Mouse (Mus musculus) kidney, embryonic 16.5 days (tissue): Measurements from ENCODE around the gene Ndc1. TPM values are rescaled to one million over a fixed set of nuclear protein-coding genes. Genes with fewer than 3 reads are reported as not detected.
A peak's percentile ranks its signal among the peaks of the same experiment; 100 is the strongest.

ENCODE experiments used
- ATAC-seq: fragments of 200-750 bp; cut with Nextera tagmentation; 2 replicates; pipeline ENCODE4 v1.8.0; 2017; ENCODE audit warnings: moderate TSS enrichment; ENCODE audit not compliant: low FRiP score, low TSS enrichment
- H3K27ac ChIP-seq: fragments of 300-500 bp; sonication (generic); 2 replicates; pipeline ENCODE4 v1.5.1; 2014; ENCODE audit warnings: low read length
- H3K27me3 ChIP-seq: fragments of 300-500 bp; sonication (generic); 2 replicates; pipeline ENCODE4 v1.6.1; 2014; ENCODE audit warnings: low read length, control low read depth, mixed read lengths; ENCODE audit not compliant: insufficient read depth
- H3K36me3 ChIP-seq: fragments of 300-500 bp; sonication (generic); 2 replicates; pipeline ENCODE4 v1.6.1; 2014; ENCODE audit warnings: low read length, control low read depth, mixed read lengths; ENCODE audit not compliant: insufficient read depth
- H3K4me1 ChIP-seq: fragments of 300-500 bp; sonication (generic); 2 replicates; pipeline ENCODE4 v1.6.1; 2014; ENCODE audit warnings: low read length, control low read depth, mixed read lengths; ENCODE audit not compliant: insufficient read depth
- H3K4me2 ChIP-seq: fragments of 300-500 bp; sonication (generic); replicated peaks from 2 replicates; pipeline ENCODE4 v1.6.1; 2014; ENCODE audit warnings: low read depth, low read length
- H3K4me3 ChIP-seq: fragments of 300-500 bp; sonication (generic); 2 replicates; pipeline ENCODE4 v1.5.1; 2014; ENCODE audit warnings: mild to moderate bottlenecking, low read length
- H3K9ac ChIP-seq: fragments of 300-500 bp; sonication (generic); replicated peaks from 2 replicates; pipeline ENCODE4 v1.6.1; 2014; ENCODE audit warnings: low read length
- H3K9me3 ChIP-seq: fragments of 300-500 bp; sonication (generic); 2 replicates; pipeline ENCODE4 v1.6.1; 2016; ENCODE audit warnings: low read length, control low read depth
- WGBS: fragments of 180-500 bp; shearing (Covaris S2); extraction: QIAGEN DNeasy Blood & Tissue Kit; methylation state at CpG from one replicate; pipeline ENCODE4 v1.1.7; 2014; 5-methylcytosine and 5-hydroxymethylcytosine counted together
- polyA plus RNA-seq: library from polyadenylated mRNA; unstranded; fragments of >200 nt; fragmentation: Nextera tagmentation; extraction: Ambion mirVana; gene quantifications from 2 replicates; pipeline ENCODE4 v1.2.1, GENCODE M21; 2015

Ndc1 gene
- polyA plus RNA-seq, 1 experiment from 2014 or later = 36.5 TPM

DNA sequence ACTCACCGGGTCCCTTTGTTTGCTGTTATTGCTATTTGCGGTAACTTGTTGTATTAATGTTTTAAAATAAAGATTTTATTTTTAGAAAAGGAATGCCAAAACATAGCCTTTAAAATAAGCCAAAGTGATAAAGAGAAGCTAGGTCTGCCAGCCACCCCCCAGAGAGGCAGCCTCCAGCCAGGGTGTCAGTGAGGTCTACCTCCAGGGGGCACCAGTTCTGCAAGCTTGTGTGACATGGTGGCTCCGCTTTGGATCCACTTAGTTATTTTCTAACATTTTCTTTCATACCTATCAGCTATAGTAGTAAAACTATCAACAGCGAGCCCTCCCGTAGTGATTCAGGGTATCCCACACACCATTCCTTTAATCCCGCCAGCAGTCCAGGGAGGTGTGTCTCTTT lies 80.9 kb downstream of the Ndc1 start:
- 71% methylated on average over 6 of the region's 6 CpGs for WGBS

GRCm38 (mm10) chr4:107449519-107449918 lies 81.9 kb downstream of the Ndc1 start:
- Histone ChIP-seq H3K36me3 (no peaks in the 10 kb centered on the region), H3K27ac (no peak overlapping the region), H3K4me2 (no peak overlapping the region), H3K9ac (no peak overlapping the region), H3K27me3 (peaks cover 13% of the 10 kb centered on the region; the same call in 1 of the 2 replicates), H3K4me1 (peaks cover 4% of the 10 kb centered on the region; the same call in 1 of the 2 replicates), H3K9me3 (0 out of 2 replicates have a peak, but pooled peaks cover 3% of the 10 kb centered on the region), H3K4me3 (no peak overlapping the region)
- WGBS = 75% methylated on average over 13 of the region's 13 CpGs
- no peak for ATAC-seq

More for the DNA sequence above, 80.9 kb downstream of the Ndc1 start:
- Histone ChIP-seq H3K27me3 (peaks cover 13% of the 10 kb centered on the region; the same call in 1 of the 2 replicates), H3K9me3 (0 out of 2 replicates have a peak, but pooled peaks cover 3% of the 10 kb centered on the region), H3K9ac (no peak overlapping the region), H3K27ac (no peak overlapping the region), H3K4me1 (peaks cover 6% of the 10 kb centered on the region), H3K4me2 (no peak overlapping the region), H3K4me3 (no peak overlapping the region), H3K36me3 (no peaks in the 10 kb centered on the region)
- no peak for ATAC-seq

DNA sequence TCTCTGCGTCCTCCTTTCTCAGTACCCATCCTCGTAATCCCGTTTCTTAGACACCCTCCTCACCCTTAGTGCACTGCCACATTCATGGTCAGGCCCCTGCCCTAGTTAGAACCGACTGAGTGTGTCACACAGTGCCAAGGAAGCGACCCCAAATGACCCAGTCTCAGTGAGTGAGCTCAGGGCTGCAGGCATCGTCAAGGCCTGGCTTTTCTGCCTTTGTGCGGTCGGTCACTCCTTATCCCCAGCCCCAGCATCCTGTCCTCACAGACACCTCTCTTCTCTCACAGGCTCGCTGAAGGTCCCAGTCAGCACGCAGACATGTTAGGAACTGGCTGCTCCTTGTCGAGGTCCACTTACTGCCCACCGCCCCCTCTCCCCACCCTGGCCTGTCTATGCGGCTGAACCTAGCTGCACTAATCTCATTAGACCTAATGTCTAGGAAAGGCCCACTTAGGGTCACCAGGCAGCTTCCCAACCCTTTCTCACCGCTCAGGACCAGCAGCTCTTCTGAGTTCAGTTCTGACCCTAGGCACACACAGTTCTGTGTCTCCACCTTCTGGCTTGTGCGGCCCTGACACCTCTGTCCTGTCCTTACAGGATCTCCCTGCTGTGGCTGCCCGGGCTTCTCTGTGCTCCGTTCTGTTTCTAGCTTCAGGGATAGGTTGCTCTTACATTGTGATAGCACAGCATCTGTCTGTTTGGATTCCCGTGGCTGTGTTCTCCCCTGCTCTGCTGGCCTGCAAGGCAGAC lies 84.9 kb downstream of the Ndc1 start:
- no peak overlapping the region for H3K27ac ChIP-seq
- H3K9ac ChIP-seq = no peak overlapping the region
- H3K27me3 ChIP-seq = peaks cover 13% of the 10 kb centered on the region; the same call in 1 of the 2 replicates
- 63% methylated on average over 18 of the region's 18 CpGs for WGBS
- peak; percentile 25; the same call in 1 of the 2 replicates for ATAC-seq
- peaks cover 5% of the 10 kb centered on the region for H3K4me1 ChIP-seq
- no peak overlapping the region for H3K4me2 ChIP-seq
- H3K4me3 ChIP-seq = no peak overlapping the region
- no peaks in the 10 kb centered on the region for H3K9me3 ChIP-seq
- no peaks in the 10 kb centered on the region for H3K36me3 ChIP-seq

DNA sequence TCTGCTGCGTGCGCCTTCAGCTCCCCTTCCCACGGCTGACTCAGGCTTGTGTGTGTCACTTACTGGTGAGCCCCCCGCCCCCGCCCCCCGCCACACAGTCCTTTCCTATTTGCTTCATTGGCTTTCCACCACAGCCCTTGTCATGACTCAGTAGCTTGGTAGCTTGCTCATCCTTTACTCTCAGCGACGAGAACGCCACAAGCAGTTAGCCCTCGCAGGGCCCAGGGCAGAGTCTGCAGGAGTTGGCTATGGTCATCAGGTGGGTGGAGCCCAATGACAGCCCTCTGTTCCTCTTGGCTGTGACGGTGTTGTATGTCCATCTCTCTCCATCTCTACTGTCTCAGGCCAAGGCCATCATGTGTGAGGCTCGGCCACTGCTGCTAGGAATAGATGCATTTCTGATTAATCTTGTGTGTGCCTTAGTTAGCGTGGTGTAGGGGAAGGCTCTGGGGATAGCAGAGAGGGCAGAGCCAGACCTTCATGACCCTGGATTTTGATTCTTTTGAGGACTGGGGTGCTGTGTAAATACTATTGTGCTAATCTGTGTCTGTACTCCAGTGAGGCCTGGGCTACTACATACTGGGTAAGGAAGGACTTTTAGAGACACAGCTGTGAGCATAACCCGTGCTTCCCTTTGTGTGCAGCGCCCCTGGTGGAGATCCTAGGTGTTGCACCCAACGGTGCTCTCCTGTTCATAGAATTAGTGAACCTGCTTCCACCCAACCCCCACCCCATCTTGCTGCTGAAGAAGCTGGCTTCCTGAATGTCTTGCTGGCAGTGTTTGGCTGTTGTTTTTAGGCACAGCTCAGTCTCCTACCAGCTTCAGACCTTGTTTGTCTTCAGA lies 85.8 kb downstream of the Ndc1 start:
- ATAC-seq = peak; percentile 70
- WGBS = 46% methylated on average over 16 of the region's 16 CpGs
- Histone ChIP-seq H3K27ac (no peak overlapping the region), H3K9me3 (no peaks in the 10 kb centered on the region), H3K9ac (no peak overlapping the region), H3K4me3 (no peak overlapping the region), H3K4me1 (peaks cover 10% of the 10 kb centered on the region), H3K27me3 (peaks cover 6% of the 10 kb centered on the region; the same call in 1 of the 2 replicates), H3K4me2 (no peak overlapping the region), H3K36me3 (no peaks in the 10 kb centered on the region)

DNA sequence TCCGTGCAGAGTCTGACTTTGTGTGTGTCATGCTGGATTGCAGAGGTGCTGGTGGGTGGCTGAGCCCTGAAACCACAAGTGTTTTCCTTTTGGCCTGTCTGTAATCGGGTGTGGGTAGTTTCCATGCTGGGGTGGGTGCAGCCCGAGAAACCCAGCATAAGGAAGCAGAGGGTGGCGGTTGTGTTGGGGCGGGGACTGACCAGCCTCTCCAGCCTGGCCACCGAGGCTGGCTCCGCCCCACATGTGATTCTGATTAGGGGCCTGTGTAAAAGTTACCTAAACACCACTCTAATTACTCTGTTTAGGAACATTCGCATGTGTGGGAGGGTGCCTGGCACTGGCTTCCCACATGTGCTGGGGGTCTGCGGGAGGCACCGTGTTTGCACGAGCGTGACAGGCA lies 90.0 kb downstream of the Ndc1 start:
- Histone ChIP-seq H3K9ac (no peak overlapping the region; the same call in 1 of the 2 replicates), H3K27ac (no peak overlapping the region), H3K9me3 (no peaks in the 10 kb centered on the region), H3K4me2 (no peak overlapping the region), H3K27me3 (peaks cover 8% of the 10 kb centered on the region; the same call in 1 of the 2 replicates), H3K4me3 (no peak overlapping the region), H3K4me1 (peaks cover 10% of the 10 kb centered on the region), H3K36me3 (no peaks in the 10 kb centered on the region)
- ATAC-seq = no peak; the same call in 1 of the 2 replicates
- 33% methylated on average over 12 of the region's 12 CpGs for WGBS

- Histone ChIP-seq H3K4me3 (no peak overlapping the region), H3K9me3 (no peaks in the 10 kb centered on the region), H3K27me3 (peaks cover 4% of the 10 kb centered on the region; the same call in 1 of the 2 replicates), H3K9ac (no peak overlapping the region), H3K4me2 (no peak overlapping the region), H3K36me3 (no peaks in the 10 kb centered on the region), H3K27ac (no peak overlapping the region), H3K4me1 (peaks cover 6% of the 10 kb centered on the region)
- no peak for ATAC-seq
- 76% methylated on average over 17 of the region's 17 CpGs for WGBS
Measured at GRCm38 (mm10) chr4:107458907-107459306, 91.3 kb downstream of the Ndc1 start.

DNA sequence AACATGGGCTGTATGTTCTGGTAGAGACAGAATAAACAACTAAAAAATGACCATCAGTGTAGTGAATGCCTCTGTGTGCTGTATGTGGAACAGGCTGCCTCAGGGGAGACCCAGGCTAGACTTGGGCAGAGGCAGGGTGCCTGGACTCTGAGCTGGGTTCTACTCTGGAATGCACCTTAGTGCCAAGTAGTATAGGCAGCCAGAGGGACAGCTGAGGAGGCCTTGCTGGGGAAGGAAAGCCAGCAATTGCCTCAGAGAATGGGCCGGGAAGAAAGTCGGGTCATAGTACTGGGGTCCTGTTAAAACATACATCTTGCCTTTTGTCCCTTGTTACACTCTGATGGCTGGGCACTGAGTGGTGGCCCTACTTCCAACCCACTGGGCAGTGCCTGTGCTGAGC lies 91.9 kb downstream of the Ndc1 start:
- H3K9ac ChIP-seq = no peak overlapping the region
- 86% methylated on average over 2 of the region's 2 CpGs for WGBS
- H3K4me1 ChIP-seq = peaks cover 6% of the 10 kb centered on the region
- H3K4me3 ChIP-seq = no peak overlapping the region
- peaks cover 4% of the 10 kb centered on the region; the same call in 1 of the 2 replicates for H3K27me3 ChIP-seq
- no peaks in the 10 kb centered on the region for H3K9me3 ChIP-seq
- no peak overlapping the region for H3K4me2 ChIP-seq
- H3K36me3 ChIP-seq = no peaks in the 10 kb centered on the region
- ATAC-seq = no peak
- H3K27ac ChIP-seq = no peak overlapping the region

- H3K9me3 ChIP-seq = no peaks in the 10 kb centered on the region
Measured at GRCm38 (mm10) chr4:107460468-107460867, 92.9 kb downstream of the Ndc1 start.

More at GRCm38 (mm10) chr4:107460468-107460867, 92.9 kb downstream of the Ndc1 start:
- 55% methylated on average over 11 of the region's 11 CpGs for WGBS
- H3K36me3 ChIP-seq = no peaks in the 10 kb centered on the region
- no peak overlapping the region for H3K9ac ChIP-seq
- no peak overlapping the region for H3K27ac ChIP-seq
- no peak overlapping the region for H3K4me2 ChIP-seq
- ATAC-seq = no peak
- peaks cover 6% of the 10 kb centered on the region for H3K4me1 ChIP-seq
- peaks cover 4% of the 10 kb centered on the region; the same call in 1 of the 2 replicates for H3K27me3 ChIP-seq
- H3K4me3 ChIP-seq = no peak overlapping the region
